Mouse (Mus musculus): Measurements from ENCODE around the gene Grk1.

DNA sequence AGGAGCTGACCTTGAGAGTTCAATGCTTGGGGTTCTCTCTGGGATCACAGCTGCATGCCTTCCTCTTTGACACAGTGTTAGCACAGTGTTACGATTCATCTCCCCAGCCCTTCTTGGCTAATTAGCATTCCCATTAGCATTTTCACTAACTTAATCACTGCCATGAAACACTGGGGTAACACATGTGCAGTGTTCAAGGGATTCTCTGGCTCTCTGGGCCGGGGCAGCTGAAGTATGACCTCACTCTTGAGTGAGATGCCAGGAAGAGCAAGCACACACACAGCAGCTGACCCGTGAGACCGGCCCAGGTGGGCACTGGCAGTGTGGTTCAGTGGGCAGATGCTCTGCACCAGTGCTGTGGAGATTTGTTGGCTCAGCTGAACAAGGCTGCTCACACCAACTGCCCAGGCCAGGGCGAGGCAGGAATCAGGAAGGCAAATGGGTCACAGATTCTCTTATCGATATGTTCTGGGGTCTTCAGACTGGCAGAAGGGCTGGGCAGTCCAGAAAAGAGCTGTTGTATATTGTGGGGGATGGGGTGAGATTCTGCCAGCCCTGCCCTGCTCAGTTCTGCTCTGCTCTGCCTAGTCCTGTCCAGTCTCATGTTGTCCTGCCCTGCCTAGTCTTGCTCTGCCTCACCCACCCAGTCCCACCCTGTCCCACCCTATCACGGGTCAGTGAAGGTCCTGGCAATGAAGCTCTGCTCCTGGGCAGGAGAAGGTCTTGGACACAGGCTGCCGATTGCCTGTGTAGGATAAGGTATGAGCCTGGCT lies 49.6 kb downstream of the Grk1 start:
- TF ChIP-seq CTCF (IDR thresholded peaks at IDR 0.05; ENCODE audit: control insufficient read depth, insufficient read depth, insufficient read length) = no peak
- no peak for TF ChIP-seq MYOD1 (IDR thresholded peaks at IDR 0.05; ENCODE audit: control insufficient read depth, insufficient read length, low read depth)
- no peak for TF ChIP-seq CEBPB (IDR thresholded peaks at IDR 0.05; ENCODE audit: low read depth)
